Mouse (Mus musculus) forebrain, embryonic 10.5 days (tissue): ENCODE data around the gene Zfp809. TPM values are rescaled to one million over a fixed set of nuclear protein-coding genes. Genes with fewer than 3 reads are reported as not detected.
"Not testable (repeated sequence)": the region's sequence is repeated elsewhere in the genome, so short reads cannot be mapped to it uniquely, and the experiment has no call there.

Experiments used
- DNase-seq: peaks from one replicate; pipeline ENCODE4 v3.0.0-alpha.2; 2017; ENCODE audit warnings: low spot score; ENCODE audit errors: extremely low spot score
- H3K27ac ChIP-seq: fragments of 300-500 bp; sonication (generic); 2 replicates; pipeline ENCODE4 v1.5.1; 2016; ENCODE audit warnings: mild to moderate bottlenecking
- H3K27me3 ChIP-seq: fragments of 300-500 bp; sonication (generic); 2 replicates; pipeline ENCODE4 v1.6.1; 2016; ENCODE audit warnings: mild to moderate bottlenecking; ENCODE audit not compliant: poor library complexity, severe bottlenecking
- H3K36me3 ChIP-seq: fragments of 300-500 bp; sonication (generic); replicated peaks from 2 replicates; pipeline ENCODE4 v1.6.1; 2016; ENCODE audit warnings: mild to moderate bottlenecking, moderate library complexity
- H3K4me1 ChIP-seq: fragments of 300-500 bp; sonication (generic); 2 replicates; pipeline ENCODE4 v1.6.1; 2016
- H3K4me3 ChIP-seq: fragments of 300-500 bp; sonication (generic); 2 replicates; pipeline ENCODE4 v1.5.1; 2016; ENCODE audit warnings: mild to moderate bottlenecking, moderate library complexity
- H3K9me3 ChIP-seq: fragments of 300-500 bp; sonication (generic); 2 replicates; pipeline ENCODE4 v1.6.1; 2016; ENCODE audit warnings: mild to moderate bottlenecking, moderate library complexity
- WGBS: fragments of 180-500 bp; shearing (Covaris S2); methylation state at CpG from one replicate; pipeline ENCODE4 v1.1.7; 2016; 5-methylcytosine and 5-hydroxymethylcytosine counted together
- polyA plus RNA-seq: library from polyadenylated mRNA; unstranded; fragments of >200 nt; fragmentation: Nextera tagmentation; extraction: Ambion mirVana; gene quantifications from 2 replicates; pipeline ENCODE4 v1.2.1, GENCODE M21; 2016

Gene Zfp809
- 11.6 and 12.1 TPM in 2 replicates for polyA plus RNA-seq

- H3K4me1 ChIP-seq, result peaks cover 6% of the 10 kb centered on the region
- 2% methylated on average over 35 of the region's 35 CpGs for WGBS
- peaks cover 4% of the 10 kb centered on the region for H3K36me3 ChIP-seq
- H3K27me3 ChIP-seq, result no peaks in the 10 kb centered on the region
- peak within 1 kb of the TSS; percentile 96 for H3K27ac ChIP-seq
- peaks cover 5% of the 10 kb centered on the region; the same call in 1 of the 2 replicates for H3K9me3 ChIP-seq
- peak; percentile 94 for DNase-seq
- H3K4me3 ChIP-seq, result peak within 1 kb of the TSS; percentile 82
Measured at GRCm38 (mm10) chr9:22225581-22226388, at the start of gene Zfp809. TSS of gene Zfp809 (plus strand) at chr9:22225714.

GRCm38 (mm10) chr9:22188025-22188611, 37.4 kb upstream of the Zfp809 start, which contains the start of gene Zfp872:
TSS of gene Zfp872 (plus strand) at chr9:22188090.
- 13% methylated on average over 43 of the region's 43 CpGs for WGBS
- H3K4me1 ChIP-seq, result peaks cover 8% of the 10 kb centered on the region
- peak within 1 kb of the TSS; percentile 55 for H3K4me3 ChIP-seq
- no peaks in the 10 kb centered on the region for H3K36me3 ChIP-seq
- H3K27ac ChIP-seq, result peak within 1 kb of the TSS; percentile 62; the same call in 1 of the 2 replicates
- H3K9me3 ChIP-seq, result peaks cover 31% of the 10 kb centered on the region
- peak; percentile 66 for DNase-seq
- H3K27me3 ChIP-seq, result peaks cover 20% of the 10 kb centered on the region

- Histone ChIP-seq H3K4me3 (no peak overlapping the region), H3K4me1 (no peaks in the 10 kb centered on the region), H3K36me3 (0 out of 2 replicates have a peak, but pooled peaks cover 3% of the 10 kb centered on the region), H3K27ac (no peak overlapping the region), H3K9me3 (peaks cover 35% of the 10 kb centered on the region), H3K27me3 (no peaks in the 10 kb centered on the region)
- 44% methylated on average over 5 of the region's 5 CpGs for WGBS
- no peak for DNase-seq
Measured at GRCm38 (mm10) chr9:22196412-22196811, 29.1 kb upstream of the Zfp809 start.

- H3K9me3 ChIP-seq, result no peaks in the 10 kb centered on the region
- no peak overlapping the region for H3K27ac ChIP-seq
- DNase-seq, result no peak
- H3K4me3 ChIP-seq, result no peak overlapping the region
- no peaks in the 10 kb centered on the region for H3K4me1 ChIP-seq
- 79% methylated on average over 2 of the region's 2 CpGs for WGBS
- H3K36me3 ChIP-seq, result no peaks in the 10 kb centered on the region
- H3K27me3 ChIP-seq, result no peaks in the 10 kb centered on the region
Measured at GRCm38 (mm10) chr9:22213785-22214194, 11.7 kb upstream of the Zfp809 start.

GRCm38 (mm10) chr9:22214549-22214948, 11.0 kb upstream of the Zfp809 start:
- WGBS, result 91% methylated on average over 2 of the region's 2 CpGs

GRCm38 (mm10) chr9:22216705-22217104, 8.8 kb upstream of the Zfp809 start:
- 56% methylated on average over 3 of the region's 3 CpGs for WGBS
- Histone ChIP-seq H3K9me3 (no peaks in the 10 kb centered on the region), H3K4me3 (no peak overlapping the region), H3K27me3 (no peaks in the 10 kb centered on the region), H3K36me3 (no peaks in the 10 kb centered on the region), H3K27ac (no peak overlapping the region), H3K4me1 (no peaks in the 10 kb centered on the region)
- DNase-seq, result no peak

More at GRCm38 (mm10) chr9:22214549-22214948, 11.0 kb upstream of the Zfp809 start:
- no peaks in the 10 kb centered on the region for H3K36me3 ChIP-seq
- H3K27ac ChIP-seq, result no peak overlapping the region
- no peak overlapping the region for H3K4me3 ChIP-seq
- no peaks in the 10 kb centered on the region for H3K9me3 ChIP-seq
- no peak for DNase-seq
- no peaks in the 10 kb centered on the region for H3K4me1 ChIP-seq
- H3K27me3 ChIP-seq, result no peaks in the 10 kb centered on the region

- no peak for DNase-seq
- Histone ChIP-seq H3K27ac (no peak overlapping the region), H3K4me3 (no peak overlapping the region), H3K27me3 (no peaks in the 10 kb centered on the region), H3K36me3 (no peaks in the 10 kb centered on the region), H3K4me1 (no peaks in the 10 kb centered on the region), H3K9me3 (no peaks in the 10 kb centered on the region)
- WGBS, result 66% methylated on average over 7 of the region's 8 CpGs
Measured at GRCm38 (mm10) chr9:22217858-22218493, 7.5 kb upstream of the Zfp809 start.

GRCm38 (mm10) chr9:22224066-22224465, 1.4 kb upstream of the Zfp809 start:
- peaks cover 4% of the 10 kb centered on the region for H3K36me3 ChIP-seq
- peaks cover 5% of the 10 kb centered on the region; the same call in 1 of the 2 replicates for H3K9me3 ChIP-seq
- H3K27ac ChIP-seq, result no peak overlapping the region
- H3K27me3 ChIP-seq, result no peaks in the 10 kb centered on the region
- no peak overlapping the region for H3K4me3 ChIP-seq
- DNase-seq, result no peak
- peaks cover 6% of the 10 kb centered on the region for H3K4me1 ChIP-seq
- 91% methylated on average over 4 of the region's 4 CpGs for WGBS

- peak overlapping the region; percentile 96 for H3K27ac ChIP-seq
Measured at GRCm38 (mm10) chr9:22224536-22225503, 694 bp upstream of the Zfp809 start.

GRCm38 (mm10) chr9:22226389-22226673, 817 bp downstream of the Zfp809 start:
- H3K4me3 ChIP-seq, result peak overlapping the region; percentile 82
- H3K27ac ChIP-seq, H3K36me3 ChIP-seq, H3K9me3 ChIP-seq, H3K27me3 ChIP-seq, H3K4me1 ChIP-seq, DNase-seq: not testable (repeated sequence)
- WGBS, result 69% methylated on average over 7 of the region's 7 CpGs

More at GRCm38 (mm10) chr9:22224536-22225503, 694 bp upstream of the Zfp809 start:
- Histone ChIP-seq H3K9me3 (peaks cover 5% of the 10 kb centered on the region; the same call in 1 of the 2 replicates), H3K4me3 (peak overlapping the region; percentile 82), H3K27me3 (no peaks in the 10 kb centered on the region), H3K36me3 (peaks cover 4% of the 10 kb centered on the region), H3K4me1 (peaks cover 6% of the 10 kb centered on the region)
- WGBS, result 25% methylated on average over 17 of the region's 17 CpGs
- no peak for DNase-seq

- peaks cover 4% of the 10 kb centered on the region for H3K36me3 ChIP-seq
- peaks cover 5% of the 10 kb centered on the region; the same call in 1 of the 2 replicates for H3K9me3 ChIP-seq
- H3K4me1 ChIP-seq, result peaks cover 6% of the 10 kb centered on the region
- no peaks in the 10 kb centered on the region for H3K27me3 ChIP-seq
- DNase-seq, result no peak
- no peak overlapping the region for H3K4me3 ChIP-seq
- no peak overlapping the region for H3K27ac ChIP-seq
- WGBS, result 95% methylated on average over 15 of the region's 15 CpGs
Measured at GRCm38 (mm10) chr9:22226846-22227245, 1.3 kb downstream of the Zfp809 start.
